16 mouse cellular contexts compared by ENCODE assay signal in the genomic region with DNA sequence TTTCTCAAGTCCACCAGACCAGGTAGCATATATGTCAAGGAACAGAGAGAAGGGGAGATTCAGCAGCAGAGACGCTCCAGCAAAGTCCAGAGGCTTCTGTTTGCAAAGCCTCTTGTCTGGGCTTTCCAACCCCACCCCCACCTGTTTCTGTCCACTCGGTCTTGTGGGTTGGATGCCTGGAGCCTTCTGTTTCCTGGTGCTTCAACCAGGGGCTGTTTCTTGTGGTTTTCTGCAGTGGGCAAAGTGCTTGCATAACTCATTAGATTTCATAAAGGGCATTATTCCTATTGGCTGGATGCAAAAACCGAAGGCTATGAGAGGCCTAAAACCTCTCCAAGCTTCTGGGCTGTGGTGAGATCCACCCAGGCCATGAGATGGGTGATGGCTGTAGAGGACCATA. TPM values are rescaled to one million over a fixed set of nuclear protein-coding genes. Genes with fewer than 3 reads are reported as not detected.
DNase-seq lines count a peak whose midpoint lies in the region; ATAC-seq and TF ChIP-seq lines count a peak whose summit lies in the region.
"Had no signal": no experiment of that assay in that cellular context is flagged by ENCODE, and none has a peak within 500 bp of the region (broad histone marks: within the 10 kb centered on the region; RNA-seq: fewer than 3 reads in every experiment).

No protein-coding gene starts in this region.

- no peaks in the 10 kb centered on the region for H3K9me3 ChIP-seq in limb, embryonic 13.5 days
- H3K9me3 ChIP-seq in limb, embryonic 10.5 days (replicated peaks) = no peaks in the 10 kb centered on the region
- H3K9me3 ChIP-seq: forebrain, embryonic 15.5 days; limb, embryonic 12.5 days; neural tube, embryonic 13.5 days had no signal

- peak overlapping the region; percentile 96 for H3K27ac ChIP-seq in gastrocnemius, adult 2 months
- peak overlapping the region; percentile 22; the same call in 1 of the 2 replicates for H3K27ac ChIP-seq in limb, embryonic 13.5 days
- no peak overlapping the region; the same call in 1 of the 2 replicates for H3K27ac ChIP-seq in limb, embryonic 10.5 days
- peak overlapping the region; percentile 97 for H3K27ac ChIP-seq in bone marrow macrophage, adult 2 months (ENCODE audit: insufficient read depth, low read depth, low read length)
- H3K27ac ChIP-seq: forebrain, embryonic 15.5 days; neural tube, embryonic 13.5 days had no signal

- H3K27me3 ChIP-seq in limb, embryonic 13.5 days = no peaks in the 10 kb centered on the region
- H3K27me3 ChIP-seq in limb, embryonic 10.5 days (ENCODE audit: low read depth, poor library complexity, severe bottlenecking) = no peaks in the 10 kb centered on the region
- H3K27me3 ChIP-seq: forebrain, embryonic 15.5 days; limb, embryonic 12.5 days; neural tube, embryonic 13.5 days; Patski had no signal

- no peak for DNase-seq in gastrocnemius, adult 2 months
- no peak for DNase-seq in gastrocnemius, postnatal 14 days
- no peak for DNase-seq in limb, embryonic 10.5 days (ENCODE audit: low spot score)
- peak; percentile 72 for DNase-seq in lung, postnatal 25 days (ENCODE audit: low spot score)
- DNase-seq in urinary bladder, adult 2 months (ENCODE audit: low spot score) = no peak
- DNase-seq in layer of hippocampus, adult 9-11 months = no peak
- DNase-seq: kidney, adult 8-10 months; right cerebral cortex, postnatal 4 days; thymus, adult 18-20 months had no signal

- H3K36me3 ChIP-seq in limb, embryonic 13.5 days = peaks cover 74% of the 10 kb centered on the region
- H3K36me3 ChIP-seq in limb, embryonic 10.5 days = peaks cover 80% of the 10 kb centered on the region

- H3K4me2 ChIP-seq in limb, embryonic 13.5 days (replicated peaks) = no peak overlapping the region
- H3K4me2 ChIP-seq: forebrain, embryonic 15.5 days; limb, embryonic 12.5 days; neural tube, embryonic 13.5 days had no signal

- H3K4me3 ChIP-seq in gastrocnemius, adult 2 months = no peak overlapping the region
- no peak overlapping the region for H3K4me3 ChIP-seq in limb, embryonic 13.5 days
- no peak overlapping the region for H3K4me3 ChIP-seq in limb, embryonic 10.5 days
- no peak overlapping the region for H3K4me3 ChIP-seq in bone marrow macrophage, adult 2 months (ENCODE audit: insufficient read depth, low read length)
- H3K4me3 ChIP-seq: forebrain, embryonic 15.5 days; limb, embryonic 12.5 days; neural tube, embryonic 13.5 days had no signal

- H3K4me1 ChIP-seq in limb, embryonic 13.5 days = peaks cover 54% of the 10 kb centered on the region
- H3K4me1 ChIP-seq in limb, embryonic 10.5 days = peaks cover 54% of the 10 kb centered on the region
- peaks cover 91% of the 10 kb centered on the region for H3K4me1 ChIP-seq in bone marrow macrophage, adult 2 months (ENCODE audit: control insufficient read depth, insufficient read depth, low read length)

- TF ChIP-seq POLR2A in bone marrow macrophage, adult 2 months (IDR thresholded peaks at IDR 0.05; ENCODE audit: borderline replicate concordance, low read depth, low read length) = no peak

- H3K9ac ChIP-seq in limb, embryonic 13.5 days = no peak overlapping the region
- H3K9ac ChIP-seq: forebrain, embryonic 15.5 days; limb, embryonic 12.5 days; neural tube, embryonic 13.5 days had no signal

- ATAC-seq in limb, embryonic 13.5 days (ENCODE audit: low FRiP score, low read depth) = no peak
- ATAC-seq: forebrain, embryonic 15.5 days; hindbrain, embryonic 16.5 days had no signal

- TF ChIP-seq CTCF in gastrocnemius, adult 2 months (IDR thresholded peaks at IDR 0.05) = no peak
- TF ChIP-seq CTCF in bone marrow macrophage, adult 2 months (IDR thresholded peaks at IDR 0.05; ENCODE audit: low read depth, low read length) = no peak

- intact Hi-C loops in gastrocnemius, adult 2 months (cut with DNase I) = no loop called here
- intact Hi-C loops in gastrocnemius, postnatal 14 days (cut with DNase I; ENCODE audit: low total_unique reads) = no loop called here

- WGBS in limb, embryonic 13.5 days = 77% methylated on average over 3 of the region's 3 CpGs
- WGBS in limb, embryonic 10.5 days = 89% methylated on average over 3 of the region's 3 CpGs

RNA-seq across cellular contexts. Expression of a gene that starts 45.3 kb away (rescaled TPM):
- total RNA-seq in gastrocnemius, adult 2 months (2021) = 10 to 100 TPM; 27.4 to 34.5 TPM
- 10 to 100 TPM; 30.3 to 36.0 TPM for total RNA-seq in gastrocnemius, postnatal 14 days (2021)
- polyA plus RNA-seq in limb, embryonic 13.5 days (2015; fragmentation: Nextera tagmentation; extraction: Ambion mirVana) = 66.7 and 68.6 TPM in 2 replicates
- 43.8 and 55.5 TPM in 2 replicates for polyA plus RNA-seq in limb, embryonic 10.5 days (2016; fragmentation: Nextera tagmentation; extraction: Ambion mirVana)
- 78.1 and 99.2 TPM in 2 replicates for polyA plus RNA-seq in bone marrow macrophage, adult 2 months (2012; ENCODE audit: insufficient read depth, insufficient read length, missing spikeins)
- polyA plus RNA-seq in urinary bladder, adult 2 months (2012; rRNA removed) = 15.3 and 31.4 TPM in 2 replicates
